Mouse (Mus musculus): ENCODE measurements around the gene Igsf11. TPM values are rescaled to one million over a fixed set of nuclear protein-coding genes. Genes with fewer than 3 reads are reported as not detected.

The Igsf11 gene
- polyA plus RNA-seq, 1 experiment = 25.3 TPM

DNA sequence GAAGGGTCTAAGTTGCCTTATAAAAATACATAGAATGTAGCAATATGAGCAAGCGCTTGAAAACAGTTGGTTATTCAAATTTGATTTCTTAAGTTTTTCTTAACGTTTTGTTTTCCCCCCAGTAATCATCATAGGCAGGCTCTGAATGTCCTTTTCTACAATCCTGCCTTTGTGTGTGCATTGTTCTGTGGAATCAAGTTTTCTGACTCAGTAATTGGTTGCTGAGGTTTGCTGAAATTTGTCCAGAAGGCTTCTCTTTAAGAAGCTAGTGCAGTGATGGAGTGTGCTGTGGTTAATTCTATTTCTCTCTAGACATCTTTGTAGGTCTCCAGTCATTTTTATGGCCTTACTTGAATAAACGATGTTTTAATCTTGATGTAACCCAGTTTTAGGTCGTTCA, 10.5 kb downstream of the Igsf11 start:
- TF ChIP-seq POLR2A (IDR thresholded peaks at IDR 0.05; ENCODE audit: extremely low read depth, insufficient read depth, low read length) (no peak), CTCF (IDR thresholded peaks at IDR 0.05; ENCODE audit: extremely low read depth, insufficient read depth, low read length) (no peak)
- Histone ChIP-seq H3K4me1 (ENCODE audit: control insufficient read depth, insufficient read depth, low read length) (peaks cover 3% of the 10 kb centered on the region; the same call in 1 of the 2 replicates), H3K27ac (ENCODE audit: insufficient read depth, low read length) (peak overlapping the region; percentile 80), H3K4me3 (ENCODE audit: insufficient read depth, low read length) (peak overlapping the region; percentile 51)

DNA sequence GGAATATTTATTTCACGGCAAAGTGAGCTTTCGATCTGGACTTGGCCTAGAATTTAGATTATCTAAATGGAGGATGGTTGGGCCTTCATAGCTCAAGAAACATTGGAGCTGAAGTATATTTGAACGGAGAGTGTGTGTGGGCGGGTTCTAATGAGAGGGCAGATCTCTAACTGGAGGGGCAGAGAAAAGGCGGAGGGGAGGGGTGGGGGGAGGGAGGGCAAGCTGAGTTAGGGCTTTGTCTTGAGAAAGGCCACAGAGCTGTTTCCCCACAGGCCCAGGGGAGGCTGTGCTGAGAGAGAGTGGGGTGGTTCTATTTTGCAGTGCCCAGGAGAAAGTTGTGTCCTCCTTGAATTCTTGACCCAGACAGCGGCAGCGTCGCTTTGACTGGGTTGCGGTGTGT, 11.7 kb downstream of the Igsf11 start:
- Histone ChIP-seq H3K4me3 (ENCODE audit: insufficient read depth, low read length) (peak overlapping the region; percentile 51), H3K27ac (ENCODE audit: insufficient read depth, low read length) (0 out of 2 replicates have a peak overlapping the region, but pooled peaks have one; percentile 90)

GRCm38 (mm10) chr16:38905911-38906310, 13.4 kb downstream of the Igsf11 start:
- Histone ChIP-seq H3K4me3 (ENCODE audit: insufficient read depth, low read length) (no peak overlapping the region), H3K27ac (ENCODE audit: insufficient read depth, low read length) (no peak overlapping the region), H3K4me1 (ENCODE audit: control insufficient read depth, insufficient read depth, low read length) (peaks cover 7% of the 10 kb centered on the region)
- TF ChIP-seq POLR2A (IDR thresholded peaks at IDR 0.05; ENCODE audit: extremely low read depth, insufficient read depth, low read length) (no peak), CTCF (IDR thresholded peaks at IDR 0.05; ENCODE audit: extremely low read depth, insufficient read depth, low read length) (no peak)

More for the DNA sequence above, 11.7 kb downstream of the Igsf11 start:
- H3K4me1 ChIP-seq (ENCODE audit: control insufficient read depth, insufficient read depth, low read length) = peaks cover 6% of the 10 kb centered on the region
- TF ChIP-seq POLR2A (IDR thresholded peaks at IDR 0.05; ENCODE audit: extremely low read depth, insufficient read depth, low read length) (0 out of 2 replicates have a peak, but pooled peaks have one; percentile 18), CTCF (IDR thresholded peaks at IDR 0.05; ENCODE audit: extremely low read depth, insufficient read depth, low read length) (no peak)

- Histone ChIP-seq H3K4me1 (ENCODE audit: control insufficient read depth, insufficient read depth, low read length) (peaks cover 4% of the 10 kb centered on the region), H3K27ac (ENCODE audit: insufficient read depth, low read length) (no peak overlapping the region), H3K4me3 (ENCODE audit: insufficient read depth, low read length) (no peak overlapping the region)
- TF ChIP-seq POLR2A (IDR thresholded peaks at IDR 0.05; ENCODE audit: extremely low read depth, insufficient read depth, low read length) (no peak), CTCF (IDR thresholded peaks at IDR 0.05; ENCODE audit: extremely low read depth, insufficient read depth, low read length) (no peak)
Measured at GRCm38 (mm10) chr16:38908304-38908703, 15.8 kb downstream of the Igsf11 start.

- H3K4me1 ChIP-seq (ENCODE audit: control insufficient read depth, insufficient read depth, low read length) = peaks cover 4% of the 10 kb centered on the region
- TF ChIP-seq CTCF (IDR thresholded peaks at IDR 0.05; ENCODE audit: extremely low read depth, insufficient read depth, low read length) = no peak
- no peak for TF ChIP-seq POLR2A (IDR thresholded peaks at IDR 0.05; ENCODE audit: extremely low read depth, insufficient read depth, low read length)
- H3K4me3 ChIP-seq (ENCODE audit: insufficient read depth, low read length) = no peak overlapping the region
- no peak overlapping the region for H3K27ac ChIP-seq (ENCODE audit: insufficient read depth, low read length)
Measured at GRCm38 (mm10) chr16:38909506-38909905, 17.0 kb downstream of the Igsf11 start.

DNA sequence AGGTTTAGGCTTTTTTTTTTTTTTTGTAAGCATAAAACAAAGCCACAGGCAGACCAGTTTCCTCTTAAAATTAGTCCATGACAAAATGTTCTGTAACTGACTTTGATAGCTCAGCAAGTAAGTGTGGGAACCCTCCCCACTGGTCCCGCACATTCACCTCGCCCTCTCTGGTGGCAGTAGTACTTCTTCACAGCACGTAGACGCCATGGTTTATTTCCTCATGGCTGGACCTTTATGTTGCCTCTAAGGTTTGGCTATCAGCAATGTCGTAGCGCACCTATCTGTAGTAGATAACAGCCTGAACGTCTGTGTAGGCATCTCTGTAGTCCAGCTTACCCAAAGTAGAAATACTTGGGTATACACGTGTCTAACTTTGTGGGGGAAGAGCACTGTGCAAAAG, 17.6 kb downstream of the Igsf11 start:
- Histone ChIP-seq H3K27ac (ENCODE audit: insufficient read depth, low read length) (no peak overlapping the region), H3K4me3 (ENCODE audit: insufficient read depth, low read length) (no peak overlapping the region), H3K4me1 (ENCODE audit: control insufficient read depth, insufficient read depth, low read length) (peaks cover 4% of the 10 kb centered on the region)
- no peak for TF ChIP-seq CTCF (IDR thresholded peaks at IDR 0.05; ENCODE audit: extremely low read depth, insufficient read depth, low read length)

DNA sequence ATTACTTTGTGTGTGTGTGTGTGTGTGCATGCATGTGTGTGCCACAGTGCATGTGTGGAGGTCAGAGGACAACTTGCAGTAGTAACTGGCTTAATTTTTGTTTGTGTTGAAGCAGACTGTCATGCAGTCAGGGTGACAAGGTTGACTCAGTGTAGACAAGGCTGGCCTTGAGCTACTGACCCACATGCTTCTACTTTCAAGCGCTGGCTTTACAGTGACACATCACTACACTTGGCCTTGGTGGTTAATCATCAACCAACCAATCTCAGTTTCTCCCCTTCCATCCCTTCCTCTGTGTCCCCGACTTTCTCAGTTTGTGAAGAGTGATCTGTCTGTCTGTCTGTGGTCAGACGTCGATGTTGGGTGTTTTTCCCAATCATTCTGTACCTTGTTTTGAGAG, 23.0 kb downstream of the Igsf11 start:
- Histone ChIP-seq H3K27ac (ENCODE audit: insufficient read depth, low read length) (no peak overlapping the region), H3K4me1 (ENCODE audit: control insufficient read depth, insufficient read depth, low read length) (peaks cover 2% of the 10 kb centered on the region), H3K4me3 (ENCODE audit: insufficient read depth, low read length) (no peak overlapping the region)
- TF ChIP-seq POLR2A (IDR thresholded peaks at IDR 0.05; ENCODE audit: extremely low read depth, insufficient read depth, low read length) (no peak), CTCF (IDR thresholded peaks at IDR 0.05; ENCODE audit: extremely low read depth, insufficient read depth, low read length) (no peak)

GRCm38 (mm10) chr16:38916053-38916786, 23.7 kb downstream of the Igsf11 start:
- Histone ChIP-seq H3K4me3 (ENCODE audit: insufficient read depth, low read length) (no peak overlapping the region), H3K27ac (ENCODE audit: insufficient read depth, low read length) (peak overlapping the region; percentile 14; the same call in 1 of the 2 replicates), H3K4me1 (ENCODE audit: control insufficient read depth, insufficient read depth, low read length) (peaks cover 2% of the 10 kb centered on the region)
- TF ChIP-seq CTCF (IDR thresholded peaks at IDR 0.05; ENCODE audit: extremely low read depth, insufficient read depth, low read length) (no peak), POLR2A (IDR thresholded peaks at IDR 0.05; ENCODE audit: extremely low read depth, insufficient read depth, low read length) (no peak)

DNA sequence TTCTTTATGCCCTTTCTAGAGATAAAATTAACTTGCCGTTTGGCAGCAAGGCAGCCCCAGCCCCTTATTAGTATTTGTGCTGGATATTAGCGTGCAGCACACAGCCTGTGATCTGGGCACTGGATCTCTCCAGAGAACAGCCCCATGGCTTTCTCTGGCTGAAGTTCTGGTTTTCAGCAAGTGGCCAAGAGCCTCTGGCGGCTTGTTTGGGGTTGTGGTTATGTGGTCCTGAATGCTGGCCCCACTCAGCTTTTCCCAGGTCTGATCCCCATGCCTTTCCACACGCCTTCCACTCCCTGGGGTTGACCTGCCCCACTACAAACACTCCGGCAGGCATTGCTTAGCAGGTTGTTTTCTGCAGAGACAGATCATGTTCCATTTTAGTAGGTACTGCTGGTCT, 24.4 kb downstream of the Igsf11 start:
- peaks cover 2% of the 10 kb centered on the region for H3K4me1 ChIP-seq (ENCODE audit: control insufficient read depth, insufficient read depth, low read length)
- H3K27ac ChIP-seq (ENCODE audit: insufficient read depth, low read length) = 0 out of 2 replicates have a peak overlapping the region, but pooled peaks have one; percentile 2
- H3K4me3 ChIP-seq (ENCODE audit: insufficient read depth, low read length) = no peak overlapping the region
- TF ChIP-seq POLR2A (IDR thresholded peaks at IDR 0.05; ENCODE audit: extremely low read depth, insufficient read depth, low read length) = no peak

DNA sequence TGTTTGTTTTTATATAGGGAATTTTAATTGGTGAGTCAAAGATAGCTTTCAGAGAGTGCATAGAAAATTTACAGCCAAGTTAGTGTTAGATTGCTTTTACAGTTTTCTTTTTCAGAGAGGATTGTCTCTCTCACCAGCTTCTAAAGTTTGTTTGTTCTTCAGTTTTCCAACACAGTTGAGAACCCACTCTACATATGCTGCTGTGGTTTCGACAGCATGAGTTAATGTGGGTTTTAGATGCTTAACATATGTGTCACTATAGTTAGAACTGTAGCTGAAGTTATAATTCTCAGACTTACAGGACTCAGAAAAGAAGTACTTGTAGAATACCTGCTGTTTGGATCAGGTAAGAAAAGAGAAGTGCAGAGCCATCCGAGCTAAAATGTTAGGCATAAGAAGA, 25.6 kb downstream of the Igsf11 start:
- no peak for TF ChIP-seq CTCF (IDR thresholded peaks at IDR 0.05; ENCODE audit: extremely low read depth, insufficient read depth, low read length)
- no peak for TF ChIP-seq POLR2A (IDR thresholded peaks at IDR 0.05; ENCODE audit: extremely low read depth, insufficient read depth, low read length)
- peaks cover 2% of the 10 kb centered on the region for H3K4me1 ChIP-seq (ENCODE audit: control insufficient read depth, insufficient read depth, low read length)
- no peak overlapping the region for H3K4me3 ChIP-seq (ENCODE audit: insufficient read depth, low read length)
- peak overlapping the region; percentile 10; the same call in 1 of the 2 replicates for H3K27ac ChIP-seq (ENCODE audit: insufficient read depth, low read length)

Measured in cortical plate, adult 2 months (tissue).